Mouse (Mus musculus) inflammation-experienced regulatory T-cells, adult 6 months (primary cell): ENCODE measurements around the gene Trim61. TPM values are rescaled to one million over a fixed set of nuclear protein-coding genes. Genes with fewer than 3 reads are reported as not detected.
"Not testable (repeated sequence)": the region's sequence is repeated elsewhere in the genome, so short reads cannot be mapped to it uniquely, and the experiment has no call there.

ENCODE experiments used
- ATAC-seq: one replicate; pipeline ENCODE4 v1.8.0; 2017
- polyA plus RNA-seq, 3 experiments: library from polyadenylated mRNA; unstranded; fragments of 100-300 nt; shearing (Covaris generic); gene quantifications; one replicate each; pipeline ENCODE4 v1.2.1; 2017

Gene Trim61
- polyA plus RNA-seq = not detected

DNA sequence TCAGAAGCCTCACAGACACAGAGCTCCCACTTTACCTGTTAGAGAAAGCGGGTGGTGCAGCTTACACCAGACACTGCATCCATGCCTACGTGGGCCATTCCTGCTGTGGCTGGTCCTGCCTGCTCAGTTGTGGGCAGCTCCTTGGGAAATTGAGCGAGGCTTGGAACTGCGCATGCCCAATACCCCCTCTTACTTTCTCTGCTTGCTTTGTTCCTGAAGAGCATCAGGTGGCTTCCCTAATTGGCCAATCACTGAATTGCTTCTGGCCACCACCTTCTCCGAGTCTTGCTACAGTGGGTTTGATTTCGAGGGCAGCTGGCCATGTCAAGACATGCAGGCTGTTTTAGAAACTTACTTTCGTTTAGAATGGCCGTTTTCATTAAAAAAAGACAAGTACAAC, at the start of gene Trim61, which contains the start of gene Trim60:
Trim61 (minus strand) TSS at position 101 of the 400 bp plus-strand sequence.
Trim60 (minus strand) TSS at position 162 of the 400 bp plus-strand sequence.
- no peak for ATAC-seq

DNA sequence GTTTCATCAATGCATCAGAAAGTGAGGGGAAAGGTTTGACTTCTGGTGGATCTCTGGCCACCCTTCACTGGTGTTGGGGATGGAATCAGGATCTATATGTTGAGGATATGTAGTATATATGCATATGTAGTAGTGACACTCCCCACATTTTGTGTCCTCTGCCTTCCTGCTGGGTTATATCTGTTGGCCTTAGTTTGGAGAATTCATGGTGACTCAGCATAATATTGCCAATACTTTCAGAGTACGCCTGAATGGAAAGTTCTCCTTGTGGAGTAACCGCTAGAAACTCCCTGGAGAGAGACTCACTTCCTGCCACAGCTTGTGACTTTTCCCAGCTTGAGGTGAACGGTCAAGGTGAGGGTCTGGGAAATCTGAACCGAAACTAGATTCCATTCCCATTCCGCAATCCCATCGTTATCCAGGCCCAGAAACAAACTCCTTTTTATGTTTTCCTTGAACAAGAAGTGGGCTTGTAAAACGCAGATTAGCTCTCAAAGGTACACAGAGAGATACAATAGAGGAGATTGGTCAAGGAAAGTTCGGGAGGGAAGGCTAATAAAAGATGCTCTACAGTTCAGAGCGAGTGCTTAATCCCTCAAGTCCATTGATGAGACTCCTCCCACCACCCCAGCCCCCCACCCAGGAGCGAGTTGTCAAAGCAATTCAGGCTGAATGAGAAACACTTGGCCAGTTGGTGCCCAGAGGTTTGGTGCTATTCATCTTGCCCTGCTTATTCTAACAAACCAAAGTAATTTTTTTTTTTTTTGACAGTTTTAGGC, 49.6 kb upstream of the Trim61 start:
- ATAC-seq = no peak

GRCm38 (mm10) chr8:65067031-65067430, 48.7 kb upstream of the Trim61 start:
- no peak for ATAC-seq

- ATAC-seq = no peak
Observed at GRCm38 (mm10) chr8:65065622-65066021, 47.3 kb upstream of the Trim61 start.

DNA sequence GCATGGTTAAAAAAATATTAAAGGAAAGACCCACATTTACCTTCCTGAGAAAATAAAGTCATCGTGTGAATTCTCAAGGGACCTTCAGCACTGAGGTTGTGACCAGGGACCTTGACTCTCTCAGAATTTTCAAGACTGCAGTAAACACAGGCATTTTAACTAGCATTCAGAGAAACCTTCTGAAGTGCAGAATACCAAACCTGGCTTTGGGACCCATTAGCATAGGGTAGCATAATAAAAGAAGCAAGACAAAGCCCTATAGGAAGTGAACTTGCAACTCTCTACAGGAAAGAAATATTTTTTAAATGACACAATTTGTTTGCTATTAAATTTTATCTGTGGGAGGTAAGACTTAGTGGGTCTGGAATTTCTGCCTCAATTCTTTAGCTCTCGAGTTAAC, 45.7 kb upstream of the Trim61 start:
- no peak for ATAC-seq

GRCm38 (mm10) chr8:65062195-65062594, 43.9 kb upstream of the Trim61 start:
- no peak for ATAC-seq

- ATAC-seq = no peak
Observed at GRCm38 (mm10) chr8:65056722-65057121, 38.4 kb upstream of the Trim61 start.

DNA sequence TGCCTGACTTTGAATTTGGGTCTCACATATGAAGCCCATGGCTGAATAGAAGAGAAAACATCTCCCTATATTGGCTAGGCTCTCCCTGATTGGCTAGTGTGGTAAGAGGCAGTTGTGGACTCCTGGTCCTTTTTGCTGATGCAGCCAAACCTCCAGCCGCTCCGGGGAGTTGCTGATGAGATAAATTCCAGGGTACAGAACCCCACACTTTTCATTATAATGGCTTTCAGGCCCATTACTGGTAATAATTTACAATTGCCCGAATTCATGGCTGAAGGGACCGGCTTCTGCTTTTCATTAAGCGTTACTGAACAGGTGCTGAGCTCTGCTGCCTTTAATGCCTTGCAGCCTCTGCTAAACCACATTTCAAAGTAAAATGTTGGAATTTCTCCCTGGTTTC, 35.6 kb upstream of the Trim61 start:
- no peak for ATAC-seq

DNA sequence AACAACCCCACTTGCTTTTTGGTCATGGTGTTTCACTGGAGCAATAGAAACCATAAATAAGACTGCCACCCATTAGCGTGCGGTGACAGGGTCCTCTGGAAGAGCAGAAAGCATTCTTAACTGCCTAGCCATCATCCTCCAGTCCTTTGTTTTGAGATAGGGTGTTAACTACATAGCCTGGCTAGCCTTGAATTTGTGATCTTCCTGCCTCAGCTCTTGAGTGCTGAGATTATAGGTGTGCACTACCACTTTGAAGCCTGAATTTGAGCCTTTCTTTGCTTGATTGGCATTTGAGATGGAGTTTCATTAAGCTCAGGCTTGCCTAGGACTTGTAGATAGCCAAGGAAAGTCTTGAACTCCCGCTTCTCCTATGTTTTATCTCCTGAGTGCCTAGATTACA, 35.2 kb upstream of the Trim61 start:
- ATAC-seq = no peak

- ATAC-seq = no peak
Observed at GRCm38 (mm10) chr8:65047801-65048200, 29.5 kb upstream of the Trim61 start.

- no peak for ATAC-seq
Observed at GRCm38 (mm10) chr8:65047193-65047592, 28.9 kb upstream of the Trim61 start.

DNA sequence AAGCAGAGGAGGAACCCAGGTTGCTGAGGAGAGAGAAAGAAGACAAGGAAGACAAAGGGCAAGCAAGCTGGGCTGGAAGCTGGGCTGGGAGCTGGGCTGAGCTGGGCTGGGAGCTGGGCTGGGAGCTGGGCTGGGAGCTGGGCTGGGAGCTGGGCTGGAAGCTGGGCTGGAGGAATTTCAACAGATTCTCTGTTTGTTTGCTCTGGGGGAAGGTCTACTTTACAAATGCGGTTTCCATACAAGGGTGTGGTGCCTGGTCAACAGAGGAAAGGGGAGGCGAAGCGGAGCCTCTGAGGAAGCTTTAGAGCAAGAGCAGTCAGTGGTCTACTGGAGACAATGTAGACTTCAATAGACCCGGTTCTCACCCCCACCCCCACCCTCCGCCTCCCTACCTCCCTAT, 28.2 kb upstream of the Trim61 start:
- ATAC-seq = no peak

DNA sequence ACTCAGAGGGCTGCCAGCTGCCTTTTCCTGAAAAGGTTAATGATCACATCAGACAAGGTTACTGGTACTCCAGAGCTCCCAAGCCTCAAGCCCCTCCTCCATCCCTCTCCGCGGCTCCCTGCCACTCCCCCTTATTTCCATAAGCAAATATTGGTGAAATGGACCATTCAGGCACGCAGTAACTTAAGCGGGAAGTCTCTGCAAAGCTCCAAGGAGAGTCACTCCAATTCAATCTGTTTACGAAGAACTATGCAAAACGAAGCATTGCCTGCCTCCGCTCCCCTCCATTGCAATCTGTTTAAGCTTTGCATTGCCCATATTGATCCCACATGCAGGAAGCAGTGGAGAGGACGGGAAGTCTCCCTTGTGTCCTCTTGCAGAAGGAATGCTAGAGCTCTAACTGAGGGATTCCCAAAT, 18.8 kb upstream of the Trim61 start, which contains the start of gene Apela:
Apela (minus strand) TSS at position 220 of the 417 bp plus-strand sequence.
- ATAC-seq = no peak

DNA sequence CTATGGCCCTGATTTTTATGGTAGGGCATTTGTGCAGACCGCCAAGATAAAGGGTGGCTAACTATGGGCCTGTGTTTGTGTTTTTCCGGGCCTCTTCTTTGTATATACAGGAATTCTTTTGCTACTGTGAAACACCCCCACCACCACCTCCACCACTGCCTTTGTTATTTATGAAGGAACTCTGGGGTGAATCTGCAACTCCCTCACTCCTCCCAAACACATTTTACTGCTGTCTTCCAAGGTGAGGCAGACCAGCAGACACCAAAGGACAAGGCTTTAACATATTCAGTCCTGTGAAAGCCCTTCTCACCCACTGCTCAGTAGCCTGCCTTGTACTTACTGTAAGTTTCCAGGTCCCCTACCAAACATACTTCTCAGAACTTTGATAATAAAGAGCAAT, 15.8 kb upstream of the Trim61 start:
- ATAC-seq = no peak

DNA sequence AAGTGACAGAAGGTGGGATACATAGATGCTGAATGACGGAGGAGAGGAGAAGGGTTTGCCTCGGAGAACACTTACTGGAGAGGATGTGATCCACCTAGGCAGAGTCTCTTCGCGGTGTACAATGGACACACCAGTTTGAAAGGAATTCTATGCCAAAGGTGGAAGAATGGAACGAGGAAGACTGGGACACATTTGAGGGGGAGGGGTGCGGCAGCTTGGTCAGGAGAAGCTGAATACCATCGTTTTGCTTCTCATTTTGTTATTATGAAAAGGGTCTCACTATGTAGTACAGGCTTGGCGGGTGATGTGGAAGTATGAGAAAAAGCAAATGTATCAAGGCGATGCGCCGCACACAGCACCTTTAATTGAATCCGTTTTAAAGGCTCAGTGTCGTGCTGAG, 14.7 kb upstream of the Trim61 start:
- no peak for ATAC-seq

- no peak for ATAC-seq
Observed at GRCm38 (mm10) chr8:65032107-65032506, 13.8 kb upstream of the Trim61 start.

DNA sequence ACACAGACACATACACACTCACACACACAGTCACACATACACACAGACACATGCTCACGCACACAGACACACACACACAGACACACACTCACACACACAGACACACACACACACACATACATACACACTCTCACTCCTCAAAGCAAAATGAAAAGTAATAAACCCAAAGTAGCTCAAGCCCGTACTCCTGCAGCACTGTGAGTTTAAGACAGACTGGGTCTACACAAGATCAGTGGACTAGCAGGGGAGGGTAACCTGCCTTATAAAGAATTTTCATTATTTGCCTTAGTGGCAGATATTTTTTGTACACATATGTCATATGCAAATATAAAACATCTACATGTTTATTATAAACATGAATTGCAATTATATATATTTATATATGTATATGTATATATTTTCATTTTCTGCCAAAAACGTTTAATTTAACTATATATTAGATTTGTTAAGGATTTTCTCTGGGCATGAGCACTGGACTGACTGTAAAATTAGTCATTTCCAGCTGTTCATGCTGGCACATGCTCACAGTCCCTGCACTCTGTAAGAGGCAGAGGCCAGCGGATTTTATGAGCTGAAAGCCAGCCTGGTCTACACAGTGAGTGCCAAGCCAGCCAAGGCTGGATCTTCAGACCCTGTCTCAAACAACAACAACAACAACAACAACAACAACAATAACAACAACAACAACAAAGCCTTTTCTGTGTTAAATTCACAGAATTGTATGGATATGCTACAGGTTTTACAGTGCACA, 12.6 kb upstream of the Trim61 start:
- ATAC-seq = no peak

DNA sequence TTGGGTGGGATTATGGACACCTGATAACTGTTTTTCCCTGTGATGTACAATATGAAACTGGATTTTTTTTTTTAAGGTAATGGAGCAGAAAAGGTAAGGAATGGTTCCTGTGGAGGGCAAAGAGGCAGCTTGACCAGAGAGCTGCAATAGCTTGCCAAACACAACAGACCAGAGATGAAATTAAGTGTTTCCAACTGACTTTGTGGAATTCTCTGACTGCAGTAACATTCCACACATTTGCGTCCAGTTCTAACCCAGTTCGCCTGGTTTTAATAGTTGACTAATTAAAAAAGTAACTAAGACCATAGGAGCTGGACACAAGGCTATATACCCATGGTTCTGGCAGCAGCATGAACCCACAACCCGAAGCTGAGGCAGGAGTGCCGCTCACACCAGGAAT, 11.5 kb upstream of the Trim61 start:
- no peak for ATAC-seq

GRCm38 (mm10) chr8:65028959-65029686, 10.8 kb upstream of the Trim61 start:
- no peak for ATAC-seq

DNA sequence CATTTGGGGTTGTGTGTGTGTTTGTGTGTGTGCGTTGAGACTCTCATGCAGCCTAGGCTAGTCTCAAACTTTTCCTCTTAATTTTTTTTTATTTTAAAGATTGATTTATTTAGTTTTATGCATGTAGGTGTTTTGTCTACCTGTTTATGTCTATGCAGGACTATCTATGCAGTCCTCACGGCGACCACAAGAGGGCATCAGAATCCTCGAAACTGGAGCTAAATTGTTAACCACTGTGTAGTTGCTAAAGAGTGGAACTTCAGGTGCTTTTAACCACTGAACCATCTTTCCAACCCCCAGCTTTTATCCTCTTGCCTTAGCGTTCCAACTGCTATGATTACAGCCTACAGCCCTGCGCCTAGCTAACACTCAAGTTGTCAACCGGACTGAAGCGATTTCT, 4.2 kb upstream of the Trim61 start:
- no peak for ATAC-seq

DNA sequence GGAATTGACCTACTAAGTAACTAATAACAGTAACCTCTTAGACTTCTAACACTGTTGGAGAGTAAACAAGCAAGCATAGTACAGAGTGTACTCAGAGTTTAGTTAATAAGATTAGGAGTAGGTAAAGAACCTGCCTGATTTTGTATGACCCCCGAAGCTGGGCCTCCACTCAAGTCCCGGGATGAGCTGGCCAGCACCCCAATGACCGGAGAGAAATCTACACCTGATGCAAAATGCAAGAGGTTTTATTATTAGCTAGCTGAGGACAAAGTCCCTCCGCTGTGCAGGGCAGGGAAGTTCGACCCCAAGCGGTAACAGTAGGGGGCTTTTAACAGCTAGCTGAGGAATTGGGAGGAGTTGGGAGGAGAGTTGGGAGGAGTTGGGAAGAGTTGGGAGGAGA, 10.7 kb downstream of the Trim61 start:
- ATAC-seq = not testable (repeated sequence)

GRCm38 (mm10) chr8:64998806-64999365, 19.4 kb downstream of the Trim61 start:
- ATAC-seq = no peak

DNA sequence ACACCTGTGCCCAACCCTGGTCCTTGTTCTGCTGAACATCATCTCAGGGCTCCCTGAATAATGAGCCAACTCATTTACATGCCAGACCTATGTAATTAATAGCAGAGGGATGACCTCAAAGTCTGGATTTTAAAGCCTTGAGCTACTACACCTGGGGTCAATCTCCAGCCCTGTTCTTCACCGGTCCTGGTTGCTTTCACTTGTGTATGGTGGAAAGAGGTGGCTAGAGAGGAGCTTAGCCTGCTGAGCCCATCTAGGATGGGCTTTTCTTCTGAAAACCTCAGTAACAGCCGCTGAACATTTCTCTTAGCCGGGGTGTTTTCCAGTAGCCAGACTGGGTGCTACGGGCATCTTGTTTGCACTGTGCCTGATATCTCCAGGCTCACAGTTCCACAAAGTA, 30.6 kb downstream of the Trim61 start, which contains the start of gene Trim75:
Trim75 (minus strand) TSS at position 101 of the 400 bp plus-strand sequence.
- ATAC-seq = no peak
